Mouse (Mus musculus): ENCODE data around the gene Pramel6.
A peak's percentile ranks its signal among the peaks of the same experiment; 100 is the strongest.
"Not testable (repeated sequence)": the region's sequence is repeated elsewhere in the genome, so short reads cannot be mapped to it uniquely, and the experiment has no call there.

The Pramel6 gene

GRCm38 (mm10) chr2:87506265-87506664 lies at the start of gene Pramel6:
TSS of gene Pramel6 (plus strand) at chr2:87506565.
- no peak for DNase-seq

GRCm38 (mm10) chr2:87461769-87462168 lies 44.6 kb upstream of the Pramel6 start:
- DNase-seq = no peak

- DNase-seq = no peak
Observed at GRCm38 (mm10) chr2:87480207-87480606, 26.2 kb upstream of the Pramel6 start.

GRCm38 (mm10) chr2:87481158-87481557 lies 25.2 kb upstream of the Pramel6 start:
- no peak for DNase-seq

- DNase-seq = no peak
Observed at GRCm38 (mm10) chr2:87482276-87482675, 24.1 kb upstream of the Pramel6 start.

GRCm38 (mm10) chr2:87496993-87497392 lies 9.4 kb upstream of the Pramel6 start, which contains the start of gene Pramel7:
TSS of gene Pramel7 (minus strand) at chr2:87497093.
- DNase-seq = not testable (repeated sequence)

- DNase-seq = no peak
Observed at GRCm38 (mm10) chr2:87515046-87515445, 8.7 kb downstream of the Pramel6 start.

- no peak for DNase-seq
Observed at GRCm38 (mm10) chr2:87515457-87516060, 9.2 kb downstream of the Pramel6 start.

- DNase-seq = no peak
Observed at GRCm38 (mm10) chr2:87516581-87516980, 10.2 kb downstream of the Pramel6 start.

- DNase-seq = peak in 1 of 2 experiments; percentile 1
Observed at GRCm38 (mm10) chr2:87520651-87521050, 14.3 kb downstream of the Pramel6 start.

GRCm38 (mm10) chr2:87525899-87526616 lies 19.7 kb downstream of the Pramel6 start:
- DNase-seq = peak; percentile 26 to 27

GRCm38 (mm10) chr2:87531496-87531895 lies 25.1 kb downstream of the Pramel6 start, which contains the start of gene Olfr153:
TSS of gene Olfr153 (plus strand) at chr2:87531796.
- DNase-seq = no peak

GRCm38 (mm10) chr2:87534826-87535225 lies 28.5 kb downstream of the Pramel6 start:
- DNase-seq = no peak

GRCm38 (mm10) chr2:87545442-87545841 lies 39.1 kb downstream of the Pramel6 start, which contains the start of gene Olfr1128:
TSS of gene Olfr1128 (minus strand) at chr2:87545542.
- DNase-seq = no peak
